Mouse (Mus musculus) gastrocnemius, adult 18-20 months (tissue): ENCODE measurements around the gene Zfp114. TPM values are rescaled to one million over a fixed set of nuclear protein-coding genes. Genes with fewer than 3 reads are reported as not detected.

Experiments
- DNase-seq: peaks from one replicate; pipeline ENCODE4 v3.0.0; 2021; ENCODE audit warnings: low spot score
- long read RNA-seq, 2 experiments: library from polyadenylated mRNA; stranded (forward); transcript quantifications; one replicate each; pipeline ENCODE4 v2.0.0; 2021
- total RNA-seq, 2 experiments: library from RNA; stranded (reverse); gene quantifications; 2 replicates each; pipeline ENCODE4 v1.2.3; 2021

Gene Zfp114
- under 1 TPM; 0.07 to 0.28 TPM for total RNA-seq
- long read RNA-seq, experiment 1 = 0 reads
- long read RNA-seq, experiment 2 = 0 reads

- DNase-seq = peak; percentile 21
Measured at GRCm38 (mm10) chr7:24174618-24175336, at the start of gene Zfp114. Gene Zfp114 (plus strand): TSS chr7:24175060.

DNA sequence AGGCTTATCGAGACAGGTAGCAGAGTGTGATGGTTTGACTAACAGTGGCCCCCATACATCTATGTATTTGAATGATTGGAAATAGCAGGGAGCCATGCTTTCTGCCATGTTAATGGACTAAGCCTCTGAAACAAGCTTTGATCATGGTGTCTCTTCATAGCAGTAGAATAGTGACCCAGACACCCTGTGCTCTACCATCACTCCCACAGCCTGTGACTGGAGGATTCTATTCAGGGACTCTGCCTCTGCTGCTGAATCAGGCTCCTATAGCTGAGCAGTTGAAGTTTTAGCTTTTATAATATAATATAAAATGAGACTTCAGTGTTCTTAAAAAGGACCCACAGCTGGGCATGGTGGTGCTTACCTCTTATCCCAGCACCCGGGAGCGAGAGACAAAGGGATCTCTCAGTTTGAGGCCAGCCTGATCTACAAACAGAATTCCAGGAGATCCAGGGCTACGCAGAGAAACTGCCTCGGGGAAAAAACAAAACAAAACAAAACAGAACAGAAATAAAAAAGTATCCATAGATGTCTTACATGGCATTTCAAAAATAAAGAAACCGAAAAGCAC is 41.4 kb upstream of the Zfp114 start:
- no peak for DNase-seq

GRCm38 (mm10) chr7:24133996-24134828 is 40.6 kb upstream of the Zfp114 start, which contains the start of gene Zfp235:
Gene Zfp235 (plus strand): TSS chr7:24134169.
- peak; percentile 89 for DNase-seq

DNA sequence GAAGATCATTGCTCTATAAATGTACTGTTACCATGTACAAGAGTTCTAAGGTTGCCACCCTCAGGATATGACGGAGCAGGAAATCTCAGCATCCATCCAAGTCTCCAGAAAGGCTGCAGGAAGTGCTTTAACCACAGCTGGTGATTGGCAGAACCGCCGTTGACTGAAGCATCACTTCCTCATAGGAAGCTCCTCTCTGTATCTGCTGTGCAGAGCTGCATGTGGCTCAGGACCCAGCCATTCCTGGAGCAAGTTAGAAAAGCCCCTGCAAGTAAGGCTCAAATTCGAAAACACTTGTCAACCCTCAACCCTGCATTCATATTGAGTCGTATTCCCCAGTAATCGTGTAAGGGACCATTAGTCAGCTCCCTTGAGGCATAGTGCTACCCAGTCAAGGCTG is 32.3 kb upstream of the Zfp114 start:
- DNase-seq = no peak

DNA sequence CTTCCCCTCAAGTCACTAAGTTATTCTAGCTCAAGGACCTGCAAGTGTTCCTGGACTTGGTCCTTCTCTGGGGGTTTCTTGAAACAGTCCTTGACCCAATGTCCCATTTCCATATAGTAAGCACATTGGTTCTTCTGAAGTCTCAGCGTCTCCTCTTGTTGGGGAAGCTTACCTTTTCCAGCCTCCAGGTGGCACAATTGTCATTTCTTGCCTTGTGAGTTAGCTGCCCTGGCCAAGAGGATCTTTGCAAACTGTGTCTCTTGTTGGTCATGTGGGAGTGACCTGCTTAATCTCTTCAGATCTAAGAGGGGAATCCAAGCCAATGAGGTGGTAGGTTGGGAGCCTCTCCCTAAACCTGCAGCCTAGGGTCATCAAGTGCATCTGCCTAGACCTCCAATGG is 21.6 kb upstream of the Zfp114 start:
- no peak for DNase-seq

- DNase-seq = no peak
Measured at GRCm38 (mm10) chr7:24172191-24172590, 2.7 kb upstream of the Zfp114 start.

DNA sequence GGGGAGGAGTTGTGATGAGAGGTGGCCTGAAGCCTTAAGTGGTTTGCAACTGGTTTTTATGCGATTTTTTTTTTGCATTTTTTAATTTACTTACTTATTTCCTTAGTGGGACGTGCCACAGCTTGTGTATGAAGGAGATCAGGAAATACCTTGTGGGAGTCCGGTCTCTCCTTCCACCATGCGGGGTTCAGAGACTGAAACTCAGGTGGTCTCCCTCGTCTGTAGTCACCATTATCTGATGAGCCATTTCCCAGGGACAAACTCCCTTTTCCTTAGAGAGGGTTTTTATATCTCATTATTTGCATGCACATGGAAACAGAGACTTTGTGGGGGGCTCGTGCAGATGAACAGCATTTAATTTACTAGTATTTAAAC is 464 bp downstream of the Zfp114 start:
- DNase-seq = no peak

DNA sequence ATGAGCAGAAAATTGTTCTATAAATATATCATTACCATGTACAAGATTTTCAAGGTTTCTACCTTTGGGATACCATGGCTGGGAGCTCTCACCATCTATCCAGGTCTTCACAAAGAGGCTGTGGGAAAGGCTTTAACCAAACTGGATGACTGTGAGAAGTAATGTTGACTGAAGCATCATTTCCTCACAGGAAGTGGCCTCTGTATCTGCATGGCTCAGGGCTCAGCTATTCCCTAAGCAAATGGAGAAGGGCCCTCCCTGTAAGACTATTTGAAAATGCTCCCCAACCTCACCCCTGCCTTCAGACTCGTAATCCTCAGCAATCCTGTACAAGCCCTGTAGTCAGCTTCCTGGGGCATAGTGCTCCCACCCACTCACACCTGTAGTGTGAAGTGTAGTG is 12.8 kb downstream of the Zfp114 start:
- DNase-seq = no peak

DNA sequence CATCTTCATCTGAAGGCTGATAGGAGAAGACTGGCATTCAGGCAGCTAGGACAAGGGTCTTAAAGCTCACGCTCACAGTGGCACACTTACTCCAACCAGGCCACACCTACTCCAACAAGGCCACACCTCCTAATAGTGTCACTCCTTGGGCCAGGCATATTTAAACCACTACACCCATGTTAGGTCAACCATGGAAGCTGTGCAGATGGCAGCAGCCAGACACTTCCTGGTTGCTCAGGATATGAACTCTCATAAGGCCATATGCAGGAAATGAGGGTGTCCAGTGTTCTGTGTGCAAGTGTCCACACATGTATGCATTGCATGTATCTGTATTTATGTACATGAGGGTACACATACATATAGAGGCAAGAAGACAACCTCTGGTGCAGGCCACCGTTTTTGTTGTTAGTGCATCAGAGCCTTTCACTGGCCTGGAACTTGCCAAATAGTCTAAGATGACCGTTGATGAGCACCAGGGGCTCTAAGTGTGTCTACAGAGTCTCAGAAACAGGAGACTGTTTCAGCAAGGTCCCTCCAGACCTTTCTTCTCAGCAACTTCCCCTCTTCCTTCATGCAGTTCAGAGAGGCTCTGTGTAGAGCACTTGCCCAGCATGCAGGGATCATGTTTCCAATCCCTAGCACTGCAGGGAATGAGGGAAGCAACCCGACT is 14.2 kb downstream of the Zfp114 start:
- DNase-seq = no peak

DNA sequence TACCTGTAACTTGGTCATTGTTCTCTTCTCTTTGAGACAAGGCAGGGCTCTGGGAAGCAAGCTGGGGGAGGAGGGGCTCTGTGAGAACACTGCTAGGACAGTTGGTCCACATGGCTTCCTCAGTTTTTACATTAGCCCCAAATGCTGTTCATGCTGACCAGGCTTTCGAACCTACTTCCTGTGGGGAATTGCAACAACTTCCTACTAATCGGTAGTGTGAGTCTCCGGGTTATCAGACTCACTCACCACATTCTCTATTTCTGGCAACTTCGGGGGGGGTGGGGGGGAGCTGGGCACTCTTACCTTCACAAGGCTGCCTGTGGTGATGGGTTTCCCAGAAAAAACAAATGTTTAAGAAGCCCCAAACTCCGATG is 14.7 kb downstream of the Zfp114 start:
- no peak for DNase-seq

GRCm38 (mm10) chr7:24191361-24191760 is 16.5 kb downstream of the Zfp114 start:
- no peak for DNase-seq

GRCm38 (mm10) chr7:24193157-24193556 is 18.3 kb downstream of the Zfp114 start:
- DNase-seq = no peak

GRCm38 (mm10) chr7:24196961-24197360 is 22.1 kb downstream of the Zfp114 start:
- DNase-seq = no peak

GRCm38 (mm10) chr7:24207488-24208261 is 32.8 kb downstream of the Zfp114 start:
- peak; percentile 76 for DNase-seq

DNA sequence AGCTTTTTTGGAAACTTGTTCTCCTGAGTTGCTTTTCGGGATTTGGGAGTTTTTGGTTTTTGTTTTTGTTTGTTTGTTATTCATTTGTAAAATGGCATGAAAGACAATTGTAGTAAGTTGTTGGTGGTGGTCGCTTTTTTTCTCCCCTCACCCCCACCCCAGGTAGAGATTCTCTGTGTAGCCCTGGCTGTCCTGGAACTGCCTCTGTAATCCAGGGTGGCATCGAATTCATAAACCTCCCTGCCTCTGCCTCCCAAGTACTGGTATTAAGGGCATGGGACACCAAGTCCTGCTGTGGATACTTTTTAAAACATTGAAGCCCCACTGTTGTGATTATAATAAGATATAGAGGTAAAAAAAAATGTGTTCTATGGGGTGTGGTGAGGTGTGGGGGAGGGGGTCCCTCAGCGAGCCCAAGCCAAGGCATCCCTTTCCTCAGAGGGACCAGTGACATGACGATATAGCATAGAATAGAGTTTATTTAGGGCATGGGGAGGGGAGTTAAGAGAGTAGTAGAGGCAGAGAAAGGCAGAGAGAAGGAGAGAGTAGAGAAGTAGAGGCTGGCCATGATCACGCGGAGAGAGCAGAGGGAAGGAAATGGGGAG is 33.5 kb downstream of the Zfp114 start:
- no peak for DNase-seq

GRCm38 (mm10) chr7:24210296-24210695 is 35.4 kb downstream of the Zfp114 start:
- no peak for DNase-seq

- DNase-seq = no peak
Measured at GRCm38 (mm10) chr7:24211343-24211742, 36.5 kb downstream of the Zfp114 start, which contains the start of gene Zfp111. Gene Zfp111 (minus strand): TSS chr7:24211443.
